ENCODE assay signal across 8 mouse cellular contexts in the genomic region with DNA sequence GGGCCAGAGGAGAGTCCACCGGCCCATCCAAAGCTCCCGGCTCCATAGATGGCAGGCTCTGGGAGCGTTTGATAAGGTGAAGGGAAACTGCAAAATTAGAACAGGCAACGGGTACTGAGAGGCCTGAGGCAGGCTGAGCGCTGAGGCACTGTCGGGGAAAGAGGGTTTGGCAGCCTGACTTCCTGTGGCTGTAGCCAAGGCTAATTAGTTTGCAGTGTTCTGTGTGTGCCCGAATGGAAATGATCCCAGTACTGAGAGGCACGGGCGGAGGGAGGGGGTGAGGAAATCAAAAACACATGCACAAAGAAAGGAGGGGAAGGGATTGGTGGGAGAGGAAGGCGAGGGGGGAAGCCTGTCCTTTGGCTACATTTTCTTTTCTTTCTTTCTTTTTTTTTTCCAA.
DNase-seq lines count a peak whose midpoint lies in the region; ATAC-seq and TF ChIP-seq lines count a peak whose summit lies in the region.

No protein-coding gene starts in this region.

- no peaks in the 10 kb centered on the region for H3K36me3 ChIP-seq in kidney, adult 2 months (ENCODE audit: control insufficient read depth, insufficient read depth, low read length)
- no peaks in the 10 kb centered on the region for H3K36me3 ChIP-seq in limb, embryonic 12.5 days

- no peak overlapping the region for H3K4me3 ChIP-seq in kidney, adult 2 months (ENCODE audit: insufficient read depth, low read depth, low read length)
- no peak overlapping the region for H3K4me3 ChIP-seq in limb, embryonic 12.5 days (replicated peaks)

- H3K4me1 ChIP-seq in kidney, adult 2 months (ENCODE audit: control insufficient read depth, insufficient read depth, low read length): 0 out of 2 replicates have a peak, but pooled peaks cover 3% of the 10 kb centered on the region
- H3K4me1 ChIP-seq in limb, embryonic 12.5 days (replicated peaks): peaks cover 21% of the 10 kb centered on the region

- TF ChIP-seq CTCF in kidney, adult 2 months (conservative IDR thresholded peaks at IDR 0.05; ENCODE audit: insufficient read depth, insufficient read length, low read depth, low read length): no peak

- no peak overlapping the region for H3K27ac ChIP-seq in kidney, adult 2 months (ENCODE audit: insufficient read depth, low read depth, low read length)
- H3K27ac ChIP-seq in limb, embryonic 12.5 days: peak overlapping the region; percentile 94

- 0 out of 2 replicates have a peak overlapping the region, but pooled peaks have one; percentile 1 for H3K9ac ChIP-seq in limb, embryonic 12.5 days (replicated peaks)

- H3K4me2 ChIP-seq in limb, embryonic 12.5 days: peak overlapping the region; percentile 32

- H3K27me3 ChIP-seq in kidney, adult 2 months (replicated peaks; ENCODE audit: control insufficient read depth, insufficient read depth, low read length): no peaks in the 10 kb centered on the region
- H3K27me3 ChIP-seq in limb, embryonic 12.5 days: no peaks in the 10 kb centered on the region

- DNase-seq in cerebellum, adult 9-11 months: peak; percentile 2
- DNase-seq in cerebellum, adult 11-12 months: no peak
- DNase-seq in embryo, embryonic 11 days: peak; percentile 81
- DNase-seq in gastrocnemius, postnatal 25 days: peak; percentile 27
- peak; percentile 69 for DNase-seq in kidney, adult 2 months
- peak; percentile 10 for DNase-seq in right cerebral cortex, postnatal 36 days (ENCODE audit: low spot score in 2 of 2)
- no peak for DNase-seq in B cell, adult 2 months

- ATAC-seq in limb, embryonic 12.5 days (ENCODE audit: insufficient number of reproducible peaks, insufficient read depth, low FRiP score, low TSS enrichment, low read depth): peak; percentile 94

- no peak for TF ChIP-seq POLR2A in kidney, adult 2 months (IDR thresholded peaks at IDR 0.05; ENCODE audit: low read depth, low read length)

- peaks cover 5% of the 10 kb centered on the region; the same call in 1 of the 2 replicates for H3K9me3 ChIP-seq in limb, embryonic 12.5 days

- 15% methylated on average over 10 of the region's 10 CpGs for WGBS in kidney, adult 2 months
- WGBS in limb, embryonic 12.5 days: 7% methylated on average over 10 of the region's 10 CpGs

Comparison
In these comparisons a context has a peak if more than half of its experiments do, and no peak if none do; other contexts are left out.
1. DNase-seq: peak in cerebellum, adult 9-11 months (single experiment), embryo, embryonic 11 days (single experiment), gastrocnemius, postnatal 25 days (single experiment), kidney, adult 2 months (single experiment) and right cerebral cortex, postnatal 36 days (2 of 2); none in cerebellum, adult 11-12 months (single experiment) and B cell, adult 2 months (0 of 2).